17 mouse cellular contexts compared by ENCODE assay signal in the genomic region with DNA sequence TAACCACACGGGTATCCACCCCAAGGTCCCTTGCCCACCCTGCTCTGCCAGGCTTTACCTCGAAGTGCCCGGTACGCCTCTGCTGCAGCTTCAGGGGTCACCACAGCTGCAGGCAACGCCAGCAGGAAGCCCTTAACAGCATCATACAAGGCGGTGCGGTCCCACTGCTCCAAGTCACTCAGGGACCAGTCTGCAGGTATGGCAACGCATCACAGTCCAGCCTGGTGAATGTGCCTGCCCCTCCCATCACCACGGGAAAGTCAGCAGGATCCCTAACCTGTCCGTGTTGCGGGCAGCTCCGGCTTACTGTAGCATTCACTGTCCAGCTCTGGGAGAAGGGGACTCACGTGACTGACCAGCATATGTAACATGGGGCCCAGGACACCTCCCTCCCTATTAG. TPM values are rescaled to one million over a fixed set of nuclear protein-coding genes. Genes with fewer than 3 reads are reported as not detected.
"Had no signal": no experiment of that assay in that cellular context is flagged by ENCODE, and none has a peak within 500 bp of the region (broad histone marks: within the 10 kb centered on the region; RNA-seq: fewer than 3 reads in every experiment).

No protein-coding gene starts in this region.

- DNase-seq: kidney, adult 11 months; kidney, postnatal 25 days; layer of hippocampus, adult 9-11 months; layer of hippocampus, postnatal 36 days; lung, embryonic 14.5 days; lung, postnatal 10 days; lung, postnatal 4 days; right cerebral cortex, postnatal 14 days; thymus, adult 18-20 months; thymus, postnatal 14 days had no signal

- H3K9ac ChIP-seq: limb, embryonic 15.5 days; liver, embryonic 12.5 days; lung, embryonic 14.5 days; midbrain, embryonic 15.5 days had no signal

- H3K27ac ChIP-seq: liver, embryonic 12.5 days; midbrain, embryonic 10.5 days; midbrain, embryonic 15.5 days had no signal

- ATAC-seq: liver, embryonic 12.5 days; midbrain, embryonic 15.5 days had no signal

- H3K9me3 ChIP-seq: limb, embryonic 15.5 days; liver, embryonic 12.5 days; midbrain, embryonic 10.5 days; midbrain, embryonic 15.5 days had no signal

- H3K27me3 ChIP-seq: limb, embryonic 15.5 days had no signal

- H3K4me3 ChIP-seq: limb, embryonic 15.5 days; liver, embryonic 12.5 days; midbrain, embryonic 10.5 days; midbrain, embryonic 15.5 days had no signal

- H3K4me2 ChIP-seq: limb, embryonic 15.5 days; liver, embryonic 12.5 days; lung, embryonic 14.5 days; midbrain, embryonic 15.5 days had no signal

RNA-seq across cellular contexts. Expression of a gene that starts 36.2 kb away (rescaled TPM):
- polyA plus RNA-seq: kidney, embryonic 14.5 days; limb, embryonic 11.5 days; neural tube, embryonic 11.5 days had no signal
